Mouse (Mus musculus) ES-Bruce4 (cell line): ENCODE data around the gene Lats2.

Experiments used
- CTCF ChIP-seq: IDR thresholded peaks from one replicate; pipeline ENCODE4 v1.8.1; 2011; ENCODE audit warnings: low read depth, low read length
- EP300 ChIP-seq: IDR thresholded peaks from 2 replicates; pipeline ENCODE4 v1.6.1; 2011; ENCODE audit warnings: low read depth, low read length; ENCODE audit not compliant: insufficient read depth

DNA sequence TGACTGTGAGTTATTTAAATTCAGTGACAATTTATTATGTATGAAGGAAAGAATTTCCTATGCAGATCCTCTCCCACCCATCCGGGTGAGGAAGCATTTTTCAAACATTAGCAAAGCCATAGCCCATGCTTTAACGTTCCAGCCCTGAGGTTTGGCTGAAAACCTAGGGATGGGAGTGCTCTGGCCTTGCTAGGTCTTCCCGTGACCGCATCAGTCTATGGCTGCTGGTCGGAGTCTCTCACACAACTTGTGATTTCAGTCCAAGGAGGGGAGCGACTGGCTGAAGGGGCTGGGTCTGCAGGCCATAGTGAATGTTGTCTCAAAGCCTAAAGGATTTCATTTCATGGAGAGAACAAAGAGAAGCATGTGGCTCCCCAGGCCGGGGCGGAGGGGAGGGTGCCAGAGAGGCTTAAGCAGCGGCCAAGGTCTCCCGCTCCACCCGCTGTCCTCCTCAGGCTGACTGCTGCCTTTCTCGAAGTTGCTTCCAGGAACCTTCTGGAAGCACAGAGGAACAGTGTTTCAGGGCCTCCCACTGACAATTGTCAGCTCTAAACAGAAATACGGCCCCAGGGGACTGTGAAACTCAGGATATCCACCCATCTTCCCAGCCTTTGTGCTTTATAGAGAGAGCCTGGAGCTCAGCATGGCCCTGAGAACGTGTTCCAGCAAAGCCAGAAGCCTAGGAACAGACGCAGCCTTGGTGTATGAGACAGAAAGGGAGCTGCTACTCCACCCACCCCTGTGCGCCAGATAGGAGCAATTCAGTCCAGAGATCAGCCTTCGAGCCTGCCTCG, 50.9 kb downstream of the Lats2 start:
- TF ChIP-seq EP300 (no peak), CTCF (no peak)
